Mouse (Mus musculus) cerebellum, postnatal 14 days (tissue): ENCODE results near the gene Thbd.

Experiments
- DNase-seq, 2 experiments: peaks; one replicate each; pipeline ENCODE4 v3.0.0; 2021; ENCODE audit warnings: mixed read lengths in 2 of 2

The Thbd gene

DNA sequence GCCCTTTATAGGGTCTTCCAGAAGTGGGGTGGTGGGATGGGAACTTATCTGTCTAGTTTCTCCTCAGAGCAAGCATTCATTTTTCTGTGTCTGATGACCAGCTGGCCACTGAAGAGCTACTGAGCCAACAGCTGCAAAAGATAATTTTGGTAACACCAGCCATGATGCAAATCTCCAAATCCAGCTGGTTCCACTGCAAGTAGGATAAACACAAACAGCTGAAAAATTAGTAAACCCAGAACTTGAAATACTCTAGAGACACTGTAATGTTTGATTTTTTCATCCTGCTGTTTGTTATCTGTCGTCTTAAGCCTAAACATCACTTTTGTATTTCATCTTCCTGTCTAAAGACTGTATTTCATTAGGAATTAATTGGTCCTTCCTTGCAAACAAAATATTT lies 13.7 kb upstream of the Thbd start:
- no peak for DNase-seq

DNA sequence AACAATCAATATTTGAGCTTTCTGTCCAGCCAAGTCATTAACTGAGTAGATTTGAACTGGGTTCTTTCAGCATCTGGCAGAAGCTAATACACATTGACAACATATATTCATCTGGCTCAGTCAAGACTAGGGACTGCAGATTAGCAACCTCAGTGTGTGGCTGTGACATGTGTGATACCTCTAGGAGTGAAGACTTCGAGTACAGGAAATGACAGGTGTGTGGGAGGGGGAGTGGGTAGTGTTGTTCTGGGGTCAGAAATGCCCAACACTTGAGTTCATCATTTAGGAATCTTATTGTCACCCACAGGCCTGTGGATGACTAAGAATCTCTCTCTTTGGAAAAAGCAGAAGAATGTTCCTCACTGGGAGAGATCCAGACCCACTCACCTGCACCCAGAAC lies 13.1 kb upstream of the Thbd start:
- no peak for DNase-seq

DNA sequence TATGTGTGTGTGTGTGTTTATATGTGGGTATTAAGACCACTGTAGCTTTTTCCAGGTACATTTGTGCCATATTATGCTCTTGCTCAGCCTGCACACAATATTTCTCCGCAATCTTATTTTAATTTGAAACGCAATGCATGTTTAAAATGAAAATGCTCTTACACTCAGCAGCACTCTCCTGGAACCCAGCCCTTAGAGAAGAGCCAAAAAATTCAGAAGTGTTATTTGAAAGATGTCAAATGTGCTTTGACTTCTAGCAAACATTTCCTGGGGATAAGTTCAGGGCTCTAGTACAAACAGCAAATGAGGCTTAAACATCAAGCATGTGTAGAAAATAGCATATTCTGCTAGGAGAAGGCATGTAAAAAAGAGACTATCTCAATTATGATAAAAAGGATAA lies 11.8 kb upstream of the Thbd start:
- DNase-seq: no peak

DNA sequence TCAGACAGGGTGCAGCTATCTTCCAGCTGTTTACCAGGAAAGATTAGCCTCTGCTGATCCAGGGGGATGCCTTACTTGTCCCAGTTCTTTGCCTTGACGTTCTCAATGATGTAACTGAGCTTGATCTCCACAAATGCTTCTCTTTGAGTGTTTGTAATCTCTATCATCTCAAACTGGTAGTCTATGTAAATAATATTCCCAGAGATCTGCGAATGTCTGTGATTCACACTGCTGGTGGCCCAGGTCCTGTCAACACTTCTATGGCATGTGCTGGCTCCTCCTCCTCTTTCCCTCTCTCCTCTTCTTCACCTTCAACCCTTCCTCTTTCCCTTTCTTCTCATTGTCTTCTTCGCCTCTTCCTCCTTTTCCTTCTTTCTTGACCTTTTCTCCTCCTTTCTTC lies 11.2 kb upstream of the Thbd start:
- DNase-seq: no peak

DNA sequence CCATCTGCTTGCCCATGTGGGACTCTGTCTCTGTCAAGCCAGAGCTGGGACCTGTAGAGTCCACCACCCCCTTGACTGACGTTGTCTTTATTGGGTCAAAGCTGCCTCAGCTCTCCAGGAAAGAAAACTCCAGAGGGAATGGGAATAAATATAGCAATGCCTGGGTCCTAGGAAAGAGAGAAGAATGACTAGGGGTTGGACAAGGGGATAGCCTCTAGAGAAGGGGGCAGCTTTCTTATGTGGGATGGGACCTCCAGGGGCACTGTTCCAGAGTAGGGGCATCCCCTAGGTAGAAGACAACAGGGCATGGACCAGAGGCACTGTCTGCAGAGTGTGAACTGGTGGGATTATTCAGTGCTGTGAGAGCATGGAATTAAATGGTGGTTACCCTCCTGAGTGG lies 1.8 kb upstream of the Thbd start:
- DNase-seq: no peak

DNA sequence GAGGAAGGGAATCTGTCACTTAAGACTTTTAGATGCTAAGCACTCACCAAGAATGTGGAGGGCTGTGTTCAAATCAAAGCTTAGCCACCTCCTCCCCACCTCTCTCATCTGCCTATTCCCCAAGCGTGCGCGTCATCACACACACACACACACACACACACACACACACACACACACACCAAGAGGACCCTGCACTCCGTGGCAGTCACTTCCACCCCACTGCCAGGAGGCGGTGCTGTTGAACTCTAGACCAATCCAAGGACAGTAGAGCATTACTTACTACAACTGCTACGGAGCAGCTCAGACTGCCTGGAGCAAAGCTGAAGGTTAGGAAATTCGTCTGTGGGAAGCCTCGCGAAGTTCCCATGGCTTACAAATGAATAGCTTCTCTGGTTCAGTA lies 1.2 kb upstream of the Thbd start:
- peak; percentile 63 to 77 for DNase-seq

DNA sequence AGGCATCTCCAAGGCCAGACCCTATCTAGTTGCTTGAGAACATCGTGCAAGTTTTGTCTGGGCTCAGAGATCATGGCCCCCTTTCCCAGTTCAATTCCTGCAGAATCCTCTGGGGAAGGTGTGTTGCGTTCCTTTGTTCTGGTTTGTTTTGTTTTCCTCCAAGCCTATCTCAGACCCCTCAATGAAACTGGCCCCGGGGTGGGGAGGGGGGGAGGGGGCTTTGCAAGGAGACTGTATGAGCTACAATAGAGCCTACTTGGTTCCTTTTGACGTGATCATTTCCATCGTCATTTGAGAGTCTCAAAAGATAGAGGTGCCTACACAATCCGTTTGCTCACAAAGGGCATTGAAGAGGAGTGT lies 753 bp upstream of the Thbd start:
- DNase-seq: no peak

DNA sequence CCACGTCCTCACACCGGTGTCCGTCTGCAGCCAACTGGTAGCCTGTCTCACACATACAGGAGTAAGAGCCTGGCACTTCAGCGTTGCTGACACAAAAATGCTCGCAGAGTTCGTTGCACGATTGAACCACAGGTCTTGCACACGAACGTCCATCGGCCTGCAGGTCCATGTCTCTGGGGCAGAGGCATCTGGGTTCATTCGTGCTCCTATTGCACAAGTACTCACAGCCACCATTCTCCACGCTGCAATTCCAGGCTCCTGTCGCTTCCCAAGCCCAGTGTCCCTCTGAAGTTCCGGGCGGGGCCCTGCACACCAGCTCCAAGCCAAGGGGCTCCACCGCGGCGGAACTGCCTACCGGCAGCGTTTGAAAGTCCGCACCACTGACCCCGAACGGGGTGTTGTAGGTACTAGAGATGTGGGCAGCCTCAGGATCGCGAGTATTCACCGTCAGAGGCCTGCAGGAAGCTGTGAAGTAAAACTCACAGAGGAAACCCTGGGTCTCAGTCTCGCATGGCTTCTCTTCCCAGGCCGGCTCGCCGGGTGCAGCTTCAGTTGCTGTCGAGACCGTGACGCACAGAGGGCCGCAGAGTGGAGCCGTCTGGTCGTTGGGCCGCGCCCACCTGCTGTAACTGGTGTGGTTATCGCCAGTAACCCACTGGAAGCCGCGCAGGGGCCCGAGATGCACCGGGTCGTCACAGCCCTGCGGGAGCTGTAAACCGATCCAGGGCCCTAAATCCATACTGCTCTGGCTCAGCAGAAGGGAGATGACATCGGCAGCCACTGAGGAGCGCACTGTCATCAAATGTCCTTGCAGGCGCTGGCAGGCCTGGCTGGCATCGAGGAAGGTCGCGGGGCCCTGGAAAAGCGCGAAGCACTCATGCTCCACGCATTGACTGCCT lies 768 bp downstream of the Thbd start:
- DNase-seq: peak; percentile 17 to 18

DNA sequence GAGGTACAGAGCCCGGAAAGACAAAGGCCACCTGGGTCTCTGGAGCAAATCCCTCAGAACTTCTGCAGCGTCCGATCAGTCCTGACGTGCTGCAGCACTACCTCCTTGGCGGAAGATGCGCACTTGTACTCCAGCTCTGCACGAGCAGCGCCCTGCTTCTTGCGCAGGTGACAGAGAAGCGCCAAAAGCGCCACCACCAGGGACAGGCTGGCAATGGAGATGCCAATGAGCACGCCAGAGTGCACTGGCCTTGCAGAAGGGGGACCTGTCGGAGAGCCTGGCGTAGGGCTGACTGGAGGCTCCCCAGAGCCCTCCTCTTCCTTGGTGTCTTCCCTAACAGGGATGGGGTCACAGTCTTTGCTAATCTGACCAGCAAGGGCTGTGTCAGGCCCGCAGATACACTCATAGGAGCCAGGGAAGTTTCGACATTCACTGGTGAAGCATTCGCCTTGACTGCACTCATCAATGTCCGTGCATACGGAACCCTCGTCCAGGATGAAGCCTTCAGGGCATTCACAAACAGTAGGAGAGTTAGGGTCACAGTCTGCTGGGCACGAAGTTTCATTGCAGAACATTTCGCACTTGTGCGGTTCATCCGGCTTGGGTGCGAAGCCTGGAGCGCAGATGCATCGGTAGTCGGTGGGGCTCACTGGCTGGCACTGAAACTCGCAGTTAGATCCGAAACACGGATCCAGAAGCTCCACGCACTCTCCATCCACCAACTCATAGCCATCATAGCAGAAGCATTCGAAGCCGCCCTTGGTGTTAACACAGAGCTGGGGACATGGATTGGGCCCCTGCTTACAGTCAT lies 1.6 kb downstream of the Thbd start:
- peak; percentile 40 to 45 for DNase-seq

DNA sequence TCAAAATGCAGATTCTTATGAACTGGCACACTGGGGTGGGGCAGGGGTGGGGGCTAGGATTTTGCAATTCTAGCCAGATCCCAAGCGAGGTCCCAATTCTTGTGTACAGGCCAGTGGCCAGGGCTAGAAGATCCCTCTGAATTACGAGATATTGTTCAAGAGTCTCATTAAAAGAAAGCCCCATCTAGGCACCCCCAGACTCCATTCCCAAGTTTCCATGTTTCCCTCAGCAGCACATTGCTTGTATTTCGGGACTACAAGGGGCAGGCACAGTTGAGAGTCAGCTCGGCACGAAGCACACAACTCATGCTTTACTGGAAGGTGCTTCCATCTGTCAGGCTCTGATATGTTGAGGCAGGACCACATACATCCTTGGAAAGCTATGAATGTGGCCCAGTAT lies 3.1 kb downstream of the Thbd start:
- no peak for DNase-seq

DNA sequence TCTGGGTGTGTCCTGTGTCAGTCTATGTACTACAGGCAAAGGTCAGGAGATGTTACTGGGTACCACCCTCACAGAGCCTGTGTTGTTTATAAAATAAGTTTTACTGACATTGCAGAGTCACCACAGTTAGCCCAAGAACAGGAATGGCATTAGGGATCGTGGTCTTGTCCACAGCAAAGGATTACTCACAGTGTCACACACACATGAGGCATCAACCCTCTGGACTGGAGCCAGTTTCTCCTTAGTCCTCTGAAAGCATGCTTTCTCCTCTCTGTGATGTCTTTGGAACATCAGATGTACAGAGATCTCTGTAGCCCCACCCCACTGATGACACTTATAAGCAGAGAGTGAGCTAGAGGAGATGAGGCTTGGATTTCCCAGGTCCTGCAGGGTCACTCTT lies 5.8 kb downstream of the Thbd start:
- no peak for DNase-seq

DNA sequence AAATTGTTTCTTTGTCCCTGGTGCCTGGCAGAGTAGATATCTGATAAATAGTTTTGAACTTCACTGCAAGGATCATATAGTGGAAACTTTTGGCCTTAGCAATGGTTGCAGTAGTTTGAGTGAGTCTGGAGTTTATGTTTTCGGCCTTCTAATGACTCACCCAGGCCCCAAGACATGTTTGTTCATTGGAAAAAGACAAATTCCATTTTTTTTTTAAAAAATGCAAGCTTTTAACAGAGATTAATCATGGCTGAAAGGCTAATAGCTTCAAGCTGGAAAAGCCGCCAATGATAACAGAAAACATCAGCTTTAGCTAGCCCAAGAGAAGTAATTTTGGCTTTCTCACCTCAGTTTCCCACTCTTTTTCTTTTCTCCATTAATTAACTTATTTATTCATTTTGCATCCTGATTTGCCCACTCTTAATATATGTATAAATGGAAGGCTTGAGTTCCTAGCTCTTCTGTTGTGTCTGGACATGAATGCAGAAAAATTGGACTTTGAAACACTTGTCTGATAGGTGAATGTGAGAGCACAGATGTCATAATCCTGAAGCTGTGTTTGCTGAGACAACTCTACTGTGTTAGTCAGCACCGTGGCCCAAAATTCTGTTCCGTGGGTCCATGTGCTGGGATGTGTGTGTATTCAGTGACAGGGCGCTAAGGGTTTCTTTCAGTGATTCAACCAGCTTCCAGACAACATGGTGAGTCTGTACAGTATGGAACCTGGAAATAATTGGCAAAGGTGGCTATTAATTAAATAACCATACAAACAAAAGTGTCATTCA lies 8.9 kb downstream of the Thbd start:
- no peak for DNase-seq

DNA sequence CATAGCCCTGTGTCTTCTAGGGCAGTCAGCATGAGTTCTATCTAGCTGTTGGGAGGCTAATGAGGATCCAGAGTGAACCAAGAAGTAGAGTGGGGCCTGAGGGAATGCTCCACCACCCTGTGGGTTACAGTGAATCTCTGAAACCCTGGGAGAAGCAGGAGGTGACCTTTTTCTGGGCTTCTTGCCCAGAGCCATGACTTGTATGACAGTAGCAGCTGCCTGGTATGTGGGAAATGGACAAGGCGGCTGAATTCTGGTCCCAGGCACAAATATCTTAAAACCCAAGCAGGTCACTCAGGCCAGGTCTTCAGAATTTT lies 10.2 kb downstream of the Thbd start:
- no peak for DNase-seq

DNA sequence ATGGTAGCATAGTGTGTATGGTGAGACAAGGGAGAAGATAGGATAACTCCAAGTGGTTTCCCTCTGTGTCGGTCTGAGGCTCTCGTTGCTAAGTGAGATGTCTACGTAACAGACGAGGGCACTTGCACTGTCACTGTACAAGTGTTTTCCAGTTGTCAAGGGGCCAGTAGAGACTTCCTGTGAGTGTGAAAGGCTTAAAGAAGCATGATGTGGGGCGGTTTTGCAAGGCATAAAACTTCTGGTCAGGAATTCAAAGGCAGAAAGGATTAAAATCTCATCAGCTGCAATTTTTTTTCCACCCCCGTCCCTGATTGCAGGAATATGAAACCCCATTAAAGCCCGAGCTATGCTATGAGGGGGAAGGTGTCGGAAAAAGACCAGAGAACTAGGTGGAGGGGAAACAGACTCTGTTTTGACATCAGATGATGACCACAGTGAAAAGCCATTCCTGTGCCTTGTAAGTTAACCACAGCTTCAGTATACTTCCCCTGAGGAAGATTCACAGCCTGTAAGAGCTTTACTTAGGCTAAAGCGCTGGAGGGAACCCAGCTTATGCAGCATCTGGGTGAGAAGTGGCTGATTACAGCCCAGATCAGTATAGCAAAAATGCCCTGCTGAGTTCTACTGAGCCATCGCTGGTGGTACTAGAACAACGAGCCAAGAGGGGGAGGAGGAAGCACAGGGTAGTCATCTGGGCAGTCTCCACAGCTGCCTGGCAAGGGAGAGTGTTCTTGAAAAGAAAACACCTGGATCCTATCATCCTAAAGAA lies 10.8 kb downstream of the Thbd start:
- DNase-seq: no peak

DNA sequence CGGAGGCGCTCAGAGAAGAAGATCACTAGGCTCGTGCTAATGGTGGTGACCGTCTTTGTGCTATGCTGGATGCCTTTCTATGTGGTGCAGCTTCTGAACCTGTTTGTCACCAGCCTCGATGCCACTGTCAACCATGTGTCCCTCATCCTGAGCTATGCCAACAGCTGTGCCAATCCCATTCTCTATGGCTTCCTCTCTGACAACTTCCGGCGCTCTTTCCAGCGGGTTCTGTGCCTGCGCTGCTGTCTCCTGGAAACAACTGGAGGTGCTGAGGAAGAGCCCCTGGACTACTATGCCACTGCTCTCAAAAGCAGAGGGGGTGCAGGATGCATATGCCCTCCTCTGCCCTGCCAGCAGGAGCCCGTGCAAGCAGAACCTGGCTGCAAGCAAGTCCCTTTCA lies 11.8 kb downstream of the Thbd start:
- no peak for DNase-seq

DNA sequence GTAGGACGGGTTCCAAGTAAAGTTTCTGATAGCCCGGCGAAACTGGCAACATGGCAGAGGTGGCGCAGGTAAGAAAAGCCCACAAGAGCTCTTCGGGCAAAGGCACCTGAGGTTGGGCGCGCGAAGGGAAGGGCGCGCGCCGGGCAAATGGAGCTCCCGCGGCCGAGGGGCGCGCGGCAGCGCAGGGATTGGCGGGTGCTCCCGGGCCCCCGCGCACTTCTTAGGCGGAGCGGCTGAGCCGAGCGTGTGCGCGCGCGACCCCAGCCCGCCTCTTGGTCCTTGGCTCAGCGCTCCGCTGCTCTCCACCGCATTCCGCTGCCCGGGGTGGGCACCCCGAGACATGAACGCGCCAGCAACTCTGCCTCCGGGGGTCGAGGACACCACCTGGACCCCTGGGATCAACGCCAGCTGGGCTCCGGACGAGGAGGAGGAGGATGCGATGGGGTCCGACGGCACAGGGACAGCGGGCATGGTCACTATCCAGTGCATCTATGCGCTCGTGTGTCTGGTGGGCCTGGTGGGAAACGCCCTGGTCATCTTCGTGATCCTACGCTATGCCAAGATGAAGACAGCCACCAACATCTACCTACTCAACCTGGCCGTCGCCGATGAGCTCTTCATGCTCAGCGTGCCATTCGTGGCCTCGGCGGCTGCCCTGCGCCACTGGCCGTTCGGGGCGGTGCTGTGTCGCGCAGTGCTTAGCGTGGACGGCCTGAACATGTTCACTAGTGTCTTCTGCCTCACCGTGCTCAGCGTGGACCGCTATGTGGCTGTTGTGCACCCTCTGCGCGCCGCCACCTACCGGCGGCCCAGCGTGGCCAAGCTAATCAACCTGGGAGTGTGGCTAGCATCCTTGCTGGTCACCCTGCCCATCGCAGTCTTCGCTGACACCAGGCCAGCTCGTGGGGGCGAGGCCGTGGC lies 12.6 kb downstream of the Thbd start, which contains the start of gene Sstr4:
Gene Sstr4, plus strand, starts transcription at position 214 of the 921 bp plus-strand sequence.
- DNase-seq: peak; percentile 32 to 50

DNA sequence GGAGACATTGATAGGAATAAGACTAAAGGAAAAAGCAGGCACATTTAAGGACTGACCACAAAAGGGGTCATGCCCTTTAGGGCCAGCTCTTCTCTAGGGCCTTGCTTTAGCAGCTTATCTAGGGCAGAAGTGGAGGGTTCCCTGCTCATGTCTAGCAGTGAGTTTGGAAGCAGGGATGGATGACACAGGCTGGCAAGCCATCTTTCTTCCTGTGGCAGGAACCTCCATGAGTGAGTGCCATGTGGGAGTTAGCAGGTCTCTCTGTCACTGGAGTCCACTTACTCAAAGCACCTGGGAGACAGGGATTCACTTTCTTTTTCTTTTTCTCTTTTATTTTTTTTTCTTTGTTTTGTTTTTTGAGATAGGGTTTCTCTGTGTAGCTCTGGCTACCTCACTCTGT lies 14.1 kb downstream of the Thbd start:
- DNase-seq: no peak

DNA sequence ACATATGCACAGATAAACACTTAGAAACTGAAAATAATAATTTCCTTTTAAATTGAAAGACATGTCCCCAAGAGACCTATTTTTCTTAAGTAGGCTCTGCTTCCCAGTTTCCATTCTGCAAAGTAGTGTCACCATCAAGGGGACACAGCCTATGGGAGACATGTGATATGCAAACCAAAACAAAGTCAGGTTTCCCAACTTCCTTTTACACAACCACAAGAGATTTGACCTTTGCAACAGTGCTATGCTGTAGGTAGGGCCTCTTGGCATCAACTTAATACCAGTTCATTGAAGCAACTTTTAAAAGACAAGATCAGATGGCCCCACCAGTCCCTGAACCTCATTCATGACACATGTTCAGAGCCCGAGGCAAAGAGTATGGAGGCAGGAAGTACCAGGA lies 14.8 kb downstream of the Thbd start:
- no peak for DNase-seq

DNA sequence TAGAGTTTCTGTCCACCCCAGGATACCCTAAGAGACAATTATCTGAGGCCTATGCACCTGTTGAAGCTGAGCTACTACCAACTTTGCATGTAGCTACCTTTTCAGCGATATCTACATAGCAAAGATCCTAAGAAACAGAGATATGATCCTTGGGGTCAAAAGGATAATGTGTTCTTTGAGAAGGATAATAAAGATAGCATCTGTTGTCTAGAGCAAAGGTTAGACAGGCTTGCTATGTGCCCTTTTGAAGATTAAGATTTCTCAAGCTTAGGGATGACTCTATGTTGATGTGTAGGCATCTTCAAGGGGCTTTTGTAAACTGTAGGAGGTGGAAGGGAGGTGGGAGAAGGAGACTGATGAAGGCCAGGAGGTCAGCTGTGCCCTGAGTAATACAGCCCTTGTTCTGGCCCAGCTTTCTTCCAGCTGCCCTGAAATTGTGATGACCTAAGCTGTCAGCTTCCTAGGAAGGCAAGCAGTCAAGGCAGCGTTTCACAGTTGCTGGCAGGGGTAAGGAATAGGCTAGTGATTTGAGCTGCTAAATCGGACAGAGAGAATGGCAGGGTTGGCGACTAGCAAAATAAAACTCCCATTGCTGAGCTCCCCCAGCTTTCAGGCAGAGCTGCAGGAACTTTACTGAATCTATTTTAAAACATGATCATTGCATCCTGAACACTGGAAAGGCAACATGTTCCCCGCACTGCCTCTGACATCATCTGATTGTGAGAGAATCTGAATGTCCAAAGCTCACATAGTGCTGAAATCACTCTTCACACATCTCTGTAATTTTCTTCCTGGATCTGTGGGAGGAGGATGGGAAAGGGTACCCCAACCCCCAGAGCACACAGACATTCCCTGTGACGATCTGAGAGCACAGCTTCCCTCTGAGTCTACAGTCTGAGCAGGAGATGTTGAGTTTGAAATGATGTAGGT lies 20.1 kb downstream of the Thbd start:
- no peak for DNase-seq

DNA sequence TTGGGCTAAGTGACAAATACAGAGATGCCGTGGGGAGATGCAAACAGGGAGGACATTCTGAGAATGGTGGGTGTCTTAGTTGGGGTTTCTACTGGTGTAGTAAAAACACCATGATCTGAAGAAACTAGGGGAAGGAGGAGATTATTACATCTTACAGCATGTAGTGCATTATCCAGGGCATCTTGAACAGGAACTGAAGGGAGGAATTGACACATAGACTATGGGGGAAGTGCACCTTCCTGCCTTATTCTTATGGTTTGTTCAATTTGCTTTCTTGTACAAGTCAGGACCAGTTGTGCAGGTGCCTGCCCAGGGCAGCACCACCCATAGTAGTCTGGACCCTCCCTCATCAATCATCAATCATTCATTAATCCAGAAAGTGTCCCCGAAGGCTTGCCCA lies 21.1 kb downstream of the Thbd start:
- DNase-seq: no peak
